Mouse (Mus musculus): ENCODE measurements around the gene Ift88. TPM values are rescaled to one million over a fixed set of nuclear protein-coding genes. Genes with fewer than 3 reads are reported as not detected.
A peak's percentile ranks its signal among the peaks of the same experiment; 100 is the strongest.

Ift88 gene
- polyA plus RNA-seq, 1 experiment from 2014 or later, result 18.1 TPM

DNA sequence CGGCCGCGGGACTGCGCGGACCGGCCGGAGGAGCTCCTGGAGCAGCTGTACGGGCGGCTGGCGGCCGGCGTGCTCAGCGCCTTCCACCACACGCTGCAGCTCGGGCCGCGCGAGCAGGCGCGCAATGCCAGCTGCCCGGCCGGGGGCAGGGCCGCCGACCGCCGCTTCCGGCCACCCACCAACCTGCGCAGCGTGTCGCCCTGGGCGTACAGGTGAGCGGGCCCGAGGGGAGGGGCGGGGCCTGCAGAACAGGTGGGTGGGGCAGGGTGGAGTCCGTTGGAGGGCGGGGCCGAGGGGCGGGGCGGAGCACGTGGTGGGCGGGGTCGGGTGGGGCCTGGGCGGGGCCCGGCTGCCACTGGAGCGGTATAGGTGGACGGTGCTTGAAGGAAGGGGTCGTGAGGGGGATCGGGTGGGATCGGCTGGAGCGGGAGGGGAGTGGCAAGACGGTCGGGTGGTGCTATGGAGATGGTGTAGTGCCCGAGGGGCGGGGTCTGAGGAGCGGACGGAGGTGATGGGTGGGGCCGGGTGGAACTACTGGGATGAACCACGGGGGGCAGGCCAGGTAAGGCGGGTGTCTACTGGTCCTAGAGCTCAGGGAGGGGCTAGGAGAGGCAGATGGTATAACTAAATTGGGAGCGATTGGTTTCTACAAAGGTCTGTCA, 101.7 kb downstream of the Ift88 start:
- H3K27ac ChIP-seq (ENCODE audit: low read depth, low read length), result no peak overlapping the region
- under 1% methylated on average over 36 of the region's 60 CpGs for WGBS

DNA sequence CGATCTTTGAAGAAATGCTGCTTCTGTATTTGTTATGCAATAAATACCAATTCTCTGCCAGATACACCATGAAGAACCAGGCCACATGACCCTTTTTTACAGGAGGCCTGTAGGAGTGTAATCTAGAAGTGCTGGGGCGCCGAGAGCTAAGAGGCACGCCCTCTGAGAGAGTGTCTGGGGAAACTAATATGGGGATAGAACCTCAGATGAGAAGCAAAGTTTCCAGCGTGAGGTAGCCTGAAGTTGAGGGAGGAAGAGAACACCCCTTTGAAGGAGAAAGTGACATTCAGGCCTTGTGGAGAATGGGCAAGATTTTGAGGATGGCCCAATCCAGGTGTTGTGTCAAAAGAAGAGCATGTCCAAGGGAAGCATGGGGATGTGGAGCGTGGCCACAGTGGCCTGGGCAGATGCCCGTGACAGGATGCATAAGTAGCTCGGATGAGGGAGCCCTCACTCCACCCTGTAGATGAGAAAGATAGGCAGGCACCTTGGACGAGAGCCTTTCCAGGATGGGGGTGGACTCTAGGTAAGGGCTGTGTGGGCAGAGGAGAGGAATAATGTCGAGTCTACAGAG, 102.3 kb downstream of the Ift88 start:
- Histone ChIP-seq H3K4me2 (peak overlapping the region; percentile 85), H3K9ac (ENCODE audit: low read length) (no peak overlapping the region), H3K27me3 (ENCODE audit: control insufficient read depth, insufficient read depth, low read length) (peaks cover 26% of the 10 kb centered on the region), H3K9me3 (ENCODE audit: control insufficient read depth, low read length) (no peaks in the 10 kb centered on the region), H3K4me1 (ENCODE audit: control insufficient read depth, insufficient read depth, low read length) (peaks cover 8% of the 10 kb centered on the region), H3K4me3 (ENCODE audit: low read depth, low read length) (peak overlapping the region; percentile 78), H3K36me3 (ENCODE audit: control insufficient read depth, insufficient read depth, low read length) (no peaks in the 10 kb centered on the region), H3K27ac (ENCODE audit: low read depth, low read length) (no peak overlapping the region)
- ATAC-seq (ENCODE audit: low FRiP score) (no peak), DNase-seq (ENCODE audit: low spot score, missing footprints) (peak; percentile 83)
- WGBS, result 57% methylated on average over 10 of the region's 10 CpGs

More for the DNA sequence above, 101.7 kb downstream of the Ift88 start:
- peak overlapping the region; percentile 85 for H3K4me2 ChIP-seq
- DNase-seq (ENCODE audit: low spot score, missing footprints), result peak; percentile 93
- no peaks in the 10 kb centered on the region for H3K9me3 ChIP-seq (ENCODE audit: control insufficient read depth, low read length)
- no peaks in the 10 kb centered on the region for H3K36me3 ChIP-seq (ENCODE audit: control insufficient read depth, insufficient read depth, low read length)
- peak; percentile 87 for ATAC-seq (ENCODE audit: low FRiP score)
- H3K4me1 ChIP-seq (ENCODE audit: control insufficient read depth, insufficient read depth, low read length), result peaks cover 8% of the 10 kb centered on the region
- peak overlapping the region; percentile 78 for H3K4me3 ChIP-seq (ENCODE audit: low read depth, low read length)
- peak overlapping the region; percentile 68 for H3K9ac ChIP-seq (ENCODE audit: low read length)
- peaks cover 26% of the 10 kb centered on the region for H3K27me3 ChIP-seq (ENCODE audit: control insufficient read depth, insufficient read depth, low read length)

DNA sequence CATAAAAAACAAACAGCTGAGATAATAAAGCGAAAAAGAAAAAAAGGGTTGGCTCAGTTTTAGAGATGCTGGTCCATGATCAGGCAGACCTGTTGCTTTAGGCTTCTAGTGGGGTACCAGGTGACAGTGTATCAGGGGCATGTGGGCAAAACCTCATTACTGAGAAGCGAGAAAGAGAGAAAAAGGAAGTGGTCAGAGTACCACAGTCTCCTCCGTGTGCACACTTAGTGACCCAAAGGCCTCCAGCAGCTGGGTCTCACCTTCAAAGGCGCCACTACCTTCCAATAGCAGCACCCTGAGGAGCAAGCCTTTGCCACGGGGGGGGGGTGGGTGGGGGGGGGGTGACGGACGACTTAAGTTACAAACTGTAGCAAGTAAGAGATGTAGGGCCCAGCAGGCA, 103.3 kb downstream of the Ift88 start:
- no peak overlapping the region for H3K9ac ChIP-seq (ENCODE audit: low read length)
- no peak overlapping the region for H3K27ac ChIP-seq (ENCODE audit: low read depth, low read length)
- H3K36me3 ChIP-seq (ENCODE audit: control insufficient read depth, insufficient read depth, low read length), result no peaks in the 10 kb centered on the region
- ATAC-seq (ENCODE audit: low FRiP score) (no peak), DNase-seq (ENCODE audit: low spot score, missing footprints) (peak; percentile 51)
- H3K9me3 ChIP-seq (ENCODE audit: control insufficient read depth, low read length), result no peaks in the 10 kb centered on the region
- peaks cover 26% of the 10 kb centered on the region for H3K27me3 ChIP-seq (ENCODE audit: control insufficient read depth, insufficient read depth, low read length)
- WGBS, result 43% methylated on average over 7 of the region's 7 CpGs
- H3K4me1 ChIP-seq (ENCODE audit: control insufficient read depth, insufficient read depth, low read length), result peaks cover 8% of the 10 kb centered on the region
- no peak overlapping the region for H3K4me3 ChIP-seq (ENCODE audit: low read depth, low read length)
- no peak overlapping the region for H3K4me2 ChIP-seq

DNA sequence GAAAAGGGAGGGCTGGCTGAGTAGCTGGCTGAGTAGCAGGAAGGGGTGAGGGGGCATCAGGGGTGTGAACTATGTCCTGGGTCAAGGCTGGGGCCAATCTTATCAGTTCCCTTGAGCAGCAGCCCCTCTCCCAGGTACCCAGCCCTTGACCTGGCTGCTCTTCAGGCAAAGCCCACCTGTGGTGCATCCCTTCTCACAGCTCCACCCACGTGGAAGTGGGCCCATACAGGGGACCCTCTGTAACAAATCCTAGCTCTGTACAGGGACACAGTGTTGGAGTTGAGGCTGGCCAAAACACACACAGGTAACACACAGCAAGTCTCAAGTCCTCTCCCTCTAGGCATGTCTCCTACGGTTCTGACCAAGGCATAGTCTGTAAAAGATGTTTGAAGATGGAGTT, 103.7 kb downstream of the Ift88 start:
- peak; percentile 65 for DNase-seq (ENCODE audit: low spot score, missing footprints)
- Histone ChIP-seq H3K4me1 (ENCODE audit: control insufficient read depth, insufficient read depth, low read length) (peaks cover 8% of the 10 kb centered on the region), H3K4me3 (ENCODE audit: low read depth, low read length) (no peak overlapping the region), H3K9me3 (ENCODE audit: control insufficient read depth, low read length) (no peaks in the 10 kb centered on the region), H3K9ac (ENCODE audit: low read length) (no peak overlapping the region), H3K27me3 (ENCODE audit: control insufficient read depth, insufficient read depth, low read length) (peaks cover 26% of the 10 kb centered on the region), H3K36me3 (ENCODE audit: control insufficient read depth, insufficient read depth, low read length) (no peaks in the 10 kb centered on the region), H3K4me2 (no peak overlapping the region), H3K27ac (ENCODE audit: low read depth, low read length) (no peak overlapping the region)
- WGBS, result 48% methylated on average over 2 of the region's 2 CpGs
- no peak for ATAC-seq (ENCODE audit: low FRiP score)

DNA sequence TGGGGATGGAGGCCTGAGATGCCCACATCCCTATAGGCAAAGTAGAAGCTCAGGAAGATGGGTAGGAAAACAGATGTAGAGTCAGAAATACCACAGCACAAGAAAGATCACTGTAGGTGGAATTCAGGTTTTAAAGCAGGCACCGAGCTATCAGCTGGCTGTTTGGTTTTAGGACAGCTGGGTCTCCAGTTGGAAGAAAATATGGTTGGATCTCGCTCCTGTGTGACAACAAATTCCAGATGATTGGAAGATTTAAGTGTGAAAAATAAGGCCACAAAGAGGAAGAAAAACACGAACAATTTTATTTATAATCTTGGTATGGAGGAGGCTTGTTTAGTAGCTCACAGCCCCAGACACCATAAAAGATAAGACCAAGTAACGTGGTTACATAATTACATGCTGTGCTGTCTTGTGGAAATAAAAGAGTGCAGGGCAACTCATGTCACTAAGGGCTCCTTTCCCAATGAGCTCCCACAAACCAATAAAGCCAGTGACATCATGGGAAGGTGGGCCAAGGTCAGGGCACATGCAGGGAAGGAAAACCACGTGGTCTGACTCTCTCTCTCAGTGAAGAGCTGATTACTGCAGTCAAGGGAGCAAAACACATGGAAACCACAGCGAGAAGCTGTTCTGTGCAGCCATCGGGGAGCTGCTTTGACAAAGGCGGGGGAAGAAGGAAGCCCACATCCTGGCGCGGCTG, 105.4 kb downstream of the Ift88 start:
- Histone ChIP-seq H3K4me3 (ENCODE audit: low read depth, low read length) (no peak overlapping the region), H3K9ac (ENCODE audit: low read length) (no peak overlapping the region), H3K36me3 (ENCODE audit: control insufficient read depth, insufficient read depth, low read length) (no peaks in the 10 kb centered on the region), H3K9me3 (ENCODE audit: control insufficient read depth, low read length) (no peaks in the 10 kb centered on the region), H3K4me2 (no peak overlapping the region), H3K27ac (ENCODE audit: low read depth, low read length) (no peak overlapping the region), H3K27me3 (ENCODE audit: control insufficient read depth, insufficient read depth, low read length) (peaks cover 14% of the 10 kb centered on the region), H3K4me1 (ENCODE audit: control insufficient read depth, insufficient read depth, low read length) (peaks cover 12% of the 10 kb centered on the region)
- peak; percentile 76 for DNase-seq (ENCODE audit: low spot score, missing footprints)
- no peak for ATAC-seq (ENCODE audit: low FRiP score)
- 67% methylated on average over 10 of the region's 10 CpGs for WGBS

DNA sequence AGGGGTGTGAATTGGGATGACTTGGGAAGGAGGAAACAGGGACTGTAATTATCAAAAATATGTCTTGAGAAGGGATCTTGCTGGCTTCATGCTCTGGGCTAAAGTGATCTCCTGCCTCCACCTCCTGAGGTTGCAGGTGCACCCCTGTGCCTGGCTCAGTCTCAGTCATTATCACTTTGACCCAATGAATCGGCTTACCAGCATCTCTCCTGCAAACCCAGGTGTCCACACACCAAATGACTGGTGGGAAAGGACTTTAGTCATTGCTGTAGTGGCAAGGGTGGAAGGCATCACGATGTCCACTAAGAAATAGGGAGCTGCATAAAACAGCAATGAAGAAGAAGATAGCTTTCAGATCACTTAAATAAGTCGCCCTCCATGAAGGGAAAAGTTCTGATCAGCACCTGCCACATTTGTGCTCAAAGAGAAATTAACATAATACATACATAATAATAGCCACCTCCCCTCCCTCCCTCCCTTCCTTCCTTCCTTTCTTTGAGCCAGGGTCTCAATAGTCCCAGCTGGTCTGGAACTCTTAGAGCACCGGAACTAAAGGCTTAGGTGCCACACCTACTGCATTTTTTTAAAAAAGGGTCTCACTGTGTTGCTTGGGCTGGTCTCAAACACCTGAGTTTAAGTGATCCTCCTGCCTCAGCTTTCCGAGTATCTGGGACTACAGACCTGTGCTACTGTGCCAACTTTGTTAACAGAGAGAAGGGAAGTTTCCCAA, 106.1 kb downstream of the Ift88 start:
- peak; percentile 59 for DNase-seq (ENCODE audit: low spot score, missing footprints)
- Histone ChIP-seq H3K4me3 (ENCODE audit: low read depth, low read length) (no peak overlapping the region), H3K4me1 (ENCODE audit: control insufficient read depth, insufficient read depth, low read length) (peaks cover 18% of the 10 kb centered on the region), H3K4me2 (no peak overlapping the region), H3K36me3 (ENCODE audit: control insufficient read depth, insufficient read depth, low read length) (no peaks in the 10 kb centered on the region), H3K27ac (ENCODE audit: low read depth, low read length) (no peak overlapping the region), H3K9me3 (ENCODE audit: control insufficient read depth, low read length) (no peaks in the 10 kb centered on the region), H3K9ac (ENCODE audit: low read length) (no peak overlapping the region), H3K27me3 (ENCODE audit: control insufficient read depth, insufficient read depth, low read length) (peaks cover 12% of the 10 kb centered on the region)
- 63% methylated on average over 5 of the region's 5 CpGs for WGBS
- no peak for ATAC-seq (ENCODE audit: low FRiP score)

DNA sequence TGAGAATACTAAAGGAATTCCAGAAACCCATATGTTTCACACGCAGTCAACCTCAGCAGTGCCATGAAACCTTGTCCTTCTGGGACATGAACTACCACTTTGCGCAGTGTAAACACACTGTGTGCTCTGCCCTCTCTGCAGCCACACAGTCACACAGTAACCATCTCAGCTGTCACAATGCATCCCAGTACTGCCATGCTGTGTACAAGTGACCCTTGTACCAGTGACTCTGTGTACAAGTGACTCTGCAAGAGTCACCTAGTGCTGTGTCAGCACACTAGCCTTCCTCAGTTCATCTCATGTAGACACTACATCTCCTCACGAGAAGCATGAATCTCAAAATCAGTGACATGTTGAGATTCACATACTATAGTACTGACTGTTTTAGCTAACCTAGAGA, 108.7 kb downstream of the Ift88 start:
- peaks cover 19% of the 10 kb centered on the region for H3K4me1 ChIP-seq (ENCODE audit: control insufficient read depth, insufficient read depth, low read length)
- no peaks in the 10 kb centered on the region for H3K9me3 ChIP-seq (ENCODE audit: control insufficient read depth, low read length)
- DNase-seq (ENCODE audit: low spot score, missing footprints) (no peak), ATAC-seq (ENCODE audit: low FRiP score) (no peak)
- H3K4me3 ChIP-seq (ENCODE audit: low read depth, low read length), result no peak overlapping the region
- no peak overlapping the region for H3K27ac ChIP-seq (ENCODE audit: low read depth, low read length)
- H3K27me3 ChIP-seq (ENCODE audit: control insufficient read depth, insufficient read depth, low read length), result peaks cover 10% of the 10 kb centered on the region; the same call in 1 of the 2 replicates
- H3K36me3 ChIP-seq (ENCODE audit: control insufficient read depth, insufficient read depth, low read length), result no peaks in the 10 kb centered on the region
- no peak overlapping the region for H3K9ac ChIP-seq (ENCODE audit: low read length)
- no peak overlapping the region for H3K4me2 ChIP-seq
- 91% methylated on average over 3 of the region's 3 CpGs for WGBS

DNA sequence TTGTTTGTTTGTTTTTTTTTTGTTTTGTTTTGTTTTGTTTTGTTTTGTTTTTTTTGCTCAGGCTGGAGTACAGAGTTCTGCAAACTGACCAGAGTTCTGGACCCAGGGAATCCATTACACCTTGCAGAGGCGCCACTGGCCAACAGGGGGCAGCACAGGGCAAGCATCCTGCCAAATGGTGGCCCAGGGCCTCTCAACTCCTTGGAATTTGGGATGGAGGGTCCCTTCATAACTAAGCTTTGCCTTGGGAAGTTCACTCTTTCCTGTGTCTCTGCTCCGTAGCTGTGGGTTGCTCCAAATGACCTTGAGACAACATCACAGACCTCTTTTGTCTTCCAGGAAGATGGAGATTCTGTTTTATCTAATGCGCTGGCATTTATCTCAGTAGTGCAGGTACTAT, 109.4 kb downstream of the Ift88 start:
- Histone ChIP-seq H3K9me3 (ENCODE audit: control insufficient read depth, low read length) (no peaks in the 10 kb centered on the region), H3K4me1 (ENCODE audit: control insufficient read depth, insufficient read depth, low read length) (peaks cover 25% of the 10 kb centered on the region), H3K27me3 (ENCODE audit: control insufficient read depth, insufficient read depth, low read length) (peaks cover 10% of the 10 kb centered on the region; the same call in 1 of the 2 replicates), H3K9ac (ENCODE audit: low read length) (no peak overlapping the region), H3K4me3 (ENCODE audit: low read depth, low read length) (no peak overlapping the region), H3K36me3 (ENCODE audit: control insufficient read depth, insufficient read depth, low read length) (no peaks in the 10 kb centered on the region), H3K27ac (ENCODE audit: low read depth, low read length) (no peak overlapping the region), H3K4me2 (no peak overlapping the region)
- no peak for ATAC-seq (ENCODE audit: low FRiP score)
- 30% methylated on average over 3 of the region's 3 CpGs for WGBS
- peak; percentile 93 for DNase-seq (ENCODE audit: low spot score, missing footprints)
